In genomic region chr14:118027564-118027963, GRCm38 (mm10) we compare ENCODE assay signal across 14 mouse cellular contexts. TPM values are rescaled to one million over a fixed set of nuclear protein-coding genes. Genes with fewer than 3 reads are reported as not detected.
A peak's percentile ranks its signal among the peaks of the same experiment; 100 is the strongest.
DNase-seq lines count a peak whose midpoint lies in the region; ATAC-seq and TF ChIP-seq lines count a peak whose summit lies in the region.
"Had no signal": no experiment of that assay in that cellular context is flagged by ENCODE, and none has a peak within 500 bp of the region (broad histone marks: within the 10 kb centered on the region; RNA-seq: fewer than 3 reads in every experiment).

No protein-coding gene starts in this region.

- 90% methylated on average over 3 of the region's 3 CpGs for WGBS in lung, embryonic 14.5 days

- peaks cover 23% of the 10 kb centered on the region; the same call in 1 of the 2 replicates for H3K9me3 ChIP-seq in lung, embryonic 14.5 days (ENCODE audit: low read depth, low read length)
- H3K9me3 ChIP-seq in ES-E14 (ENCODE audit: control insufficient read depth, insufficient read depth, low read depth, low read length): no peaks in the 10 kb centered on the region

- H3K4me2 ChIP-seq in lung, embryonic 14.5 days: no peak overlapping the region
- H3K4me2 ChIP-seq: embryonic facial prominence, embryonic 15.5 days; liver, embryonic 13.5 days had no signal

- no peak overlapping the region for H3K4me3 ChIP-seq in gastrocnemius, adult 2 months
- no peak overlapping the region for H3K4me3 ChIP-seq in lung, embryonic 14.5 days (ENCODE audit: low read depth, low read length)
- no peak overlapping the region for H3K4me3 ChIP-seq in ES-E14 (ENCODE audit: insufficient read depth in 1 of 2, low read depth in 1 of 2, low read length in 2 of 2, poor library complexity in 1 of 2, severe bottlenecking in 1 of 2)
- H3K4me3 ChIP-seq: embryonic facial prominence, embryonic 15.5 days; liver, embryonic 13.5 days had no signal

- no peak for DNase-seq in gastrocnemius, adult 2 months
- DNase-seq in gastrocnemius, adult 18-20 months (ENCODE audit: low spot score): no peak
- DNase-seq in lung, embryonic 14.5 days: peak; percentile 23
- DNase-seq in lung, postnatal 4 days: no peak
- DNase-seq in ES-E14 (ENCODE audit: low read depth, low spot score): no peak
- DNase-seq in testis, postnatal 14 days (ENCODE audit: low spot score): no peak
- DNase-seq in frontal cortex, adult 2 months (ENCODE audit: extremely low spot score in 1 of 2, low spot score in 1 of 2): no peak
- DNase-seq: cerebellum, adult 11-12 months; heart, postnatal 14 days; liver, embryonic 13.5 days had no signal

- H3K4me1 ChIP-seq in lung, embryonic 14.5 days (ENCODE audit: insufficient read depth): no peaks in the 10 kb centered on the region
- H3K4me1 ChIP-seq in ES-E14 (ENCODE audit: control insufficient read depth in 2 of 2, insufficient read depth in 2 of 2, low read length in 2 of 2, poor library complexity in 1 of 2): no peaks in the 10 kb centered on the region
- H3K4me1 ChIP-seq: embryonic facial prominence, embryonic 15.5 days; liver, embryonic 13.5 days had no signal

- no peaks in the 10 kb centered on the region for H3K27me3 ChIP-seq in lung, embryonic 14.5 days (ENCODE audit: insufficient read depth, low read length)
- H3K27me3 ChIP-seq: embryonic facial prominence, embryonic 15.5 days; liver, embryonic 13.5 days had no signal

- no peak overlapping the region for H3K27ac ChIP-seq in gastrocnemius, adult 2 months
- H3K27ac ChIP-seq in lung, embryonic 14.5 days (ENCODE audit: low read depth): no peak overlapping the region
- H3K27ac ChIP-seq in ES-E14 (ENCODE audit: insufficient read depth, low read depth, low read length, poor library complexity, severe bottlenecking): no peak overlapping the region
- H3K27ac ChIP-seq: embryonic facial prominence, embryonic 15.5 days; liver, embryonic 13.5 days had no signal

- H3K9ac ChIP-seq in lung, embryonic 14.5 days: no peak overlapping the region
- H3K9ac ChIP-seq in ES-E14 (ENCODE audit: insufficient read depth, low read depth, low read length, poor library complexity, severe bottlenecking): no peak overlapping the region
- H3K9ac ChIP-seq: embryonic facial prominence, embryonic 15.5 days; liver, embryonic 13.5 days had no signal

- intact Hi-C loops in gastrocnemius, adult 2 months (cut with DNase I): no loop called here

- in situ Hi-C loops in ES-E14 (cut with MboI; ENCODE audit: low sequenced_read_pairs in 2 of 2, unreplicated experiment in 2 of 2): no loop called here

- H3K36me3 ChIP-seq in lung, embryonic 14.5 days (ENCODE audit: insufficient read depth): no peaks in the 10 kb centered on the region
- no peaks in the 10 kb centered on the region for H3K36me3 ChIP-seq in ES-E14 (ENCODE audit: control insufficient read depth, insufficient read depth, low read length, poor library complexity, severe bottlenecking)
- H3K36me3 ChIP-seq: embryonic facial prominence, embryonic 15.5 days; liver, embryonic 13.5 days had no signal

- no peak for ATAC-seq in lung, embryonic 14.5 days (ENCODE audit: insufficient read depth)
- ATAC-seq in megakaryocyte, adult 5-6 weeks (ENCODE audit: poor library complexity, severe bottlenecking): peak; percentile 77
- ATAC-seq: forebrain, embryonic 16.5 days; intestine, embryonic 16.5 days had no signal

- TF ChIP-seq CTCF in gastrocnemius, adult 2 months (IDR thresholded peaks at IDR 0.05): peak; percentile 39; the same call in 1 of the 2 replicates
- TF ChIP-seq CTCF in lung, embryonic 14.5 days (IDR thresholded peaks at IDR 0.05; ENCODE audit: low read depth): peak; percentile 33

TF ChIP-seq in ES-E14, 5 proteins besides CTCF, POLR2A, EP300 and RAD21:
- TF ChIP-seq ZNF384 (IDR thresholded peaks at IDR 0.05; ENCODE audit: low read depth, low read length) (no peak), CHD2 (IDR thresholded peaks at IDR 0.05; ENCODE audit: low read depth, low read length) (no peak), MAFK (IDR thresholded peaks at IDR 0.05; ENCODE audit: insufficient read depth, low read depth, low read length) (no peak), ZC3H11A (IDR thresholded peaks at IDR 0.05; ENCODE audit: borderline replicate concordance, low read depth, low read length) (peak; percentile 34; the same call in 1 of the 2 replicates)

RNA-seq across cellular contexts. Expression of gene Dct, which starts 24.5 kb away (rescaled TPM):
- total RNA-seq in gastrocnemius, adult 2 months (2021): under 1 TPM; 0.56 to 0.59 TPM
- total RNA-seq in gastrocnemius, adult 18-20 months (2021): under 1 TPM; 0.48 to 0.66 TPM
- 1.1 and 1.2 TPM in 2 replicates for polyA plus RNA-seq in lung, embryonic 14.5 days (2014; fragmentation: Nextera tagmentation; extraction: Ambion mirVana)
- total RNA-seq in ES-E14 (2012; rRNA removed): 0.37 and 0.45 TPM in 2 replicates
- total RNA-seq in megakaryocyte, adult 5-6 weeks (2015): 0.04 TPM in 1 of 2 replicates, not detected in the other
- 0.07 and 0.08 TPM in 2 replicates for total RNA-seq in megakaryocyte, adult 5-6 weeks (2017)
- 0.92 and 1.8 TPM in 2 replicates for polyA plus RNA-seq in frontal cortex, adult 2 months (2012; rRNA removed)
